Mouse (Mus musculus) limb, embryonic 11.5 days (tissue): Measurements from ENCODE around the gene Gpr55. TPM values are rescaled to one million over a fixed set of nuclear protein-coding genes. Genes with fewer than 3 reads are reported as not detected.

Source experiments
- ATAC-seq: fragments of 200-750 bp; cut with Nextera tagmentation; 2 replicates; pipeline ENCODE4 v1.8.0; 2017; ENCODE audit warnings: low read depth; ENCODE audit not compliant: insufficient number of reproducible peaks, low FRiP score, low TSS enrichment
- DNase-seq: peaks from one replicate; pipeline ENCODE4 v3.0.0-alpha.2; 2015; ENCODE audit warnings: low spot score
- H3K27ac ChIP-seq: fragments of 300-500 bp; sonication (generic); replicated peaks from 2 replicates; pipeline ENCODE4 v1.5.1; 2014; ENCODE audit warnings: low read depth, mild to moderate bottlenecking, low read length
- H3K27me3 ChIP-seq: fragments of 300-500 bp; sonication (generic); 2 replicates; pipeline ENCODE4 v1.6.1; 2014; ENCODE audit warnings: mild to moderate bottlenecking, low read length, mixed read lengths; ENCODE audit not compliant: control insufficient read depth, insufficient read depth
- H3K36me3 ChIP-seq: fragments of 300-500 bp; sonication (generic); 2 replicates; pipeline ENCODE4 v1.6.1; 2014; ENCODE audit warnings: mild to moderate bottlenecking, low read length, moderate library complexity, mixed read lengths; ENCODE audit not compliant: control insufficient read depth, insufficient read depth
- H3K4me1 ChIP-seq: fragments of 300-500 bp; sonication (generic); 2 replicates; pipeline ENCODE4 v1.6.1; 2014; ENCODE audit warnings: low read length, mixed read lengths; ENCODE audit not compliant: control insufficient read depth, insufficient read depth
- H3K4me2 ChIP-seq: fragments of 300-500 bp; sonication (generic); 2 replicates; pipeline ENCODE4 v1.6.1; 2014; ENCODE audit warnings: low read depth, mild to moderate bottlenecking, moderate library complexity; ENCODE audit not compliant: severe bottlenecking
- H3K4me3 ChIP-seq: fragments of 300-500 bp; sonication (generic); 2 replicates; pipeline ENCODE4 v1.5.1; 2014; ENCODE audit warnings: low read depth, low read length
- H3K9ac ChIP-seq: fragments of 300-500 bp; sonication (generic); 2 replicates; pipeline ENCODE4 v1.6.1; 2014; ENCODE audit warnings: mild to moderate bottlenecking, low read length
- H3K9me3 ChIP-seq: fragments of 300-500 bp; sonication (generic); 2 replicates; pipeline ENCODE4 v1.6.1; 2016; ENCODE audit warnings: low read length; ENCODE audit not compliant: control insufficient read depth
- WGBS: fragments of 180-500 bp; shearing (Covaris S2); extraction: QIAGEN DNeasy Blood & Tissue Kit; methylation state at CpG from one replicate; pipeline ENCODE4 v1.1.7; 2014; 5-methylcytosine and 5-hydroxymethylcytosine counted together
- polyA plus RNA-seq: library from polyadenylated mRNA; unstranded; fragments of >200 nt; fragmentation: Nextera tagmentation; extraction: Ambion mirVana; gene quantifications from 2 replicates; pipeline ENCODE4 v1.2.1, GENCODE M21; 2014

The Gpr55 gene
- polyA plus RNA-seq, 1 experiment from 2014 or later: not detected

GRCm38 (mm10) chr1:85949085-85949684, 11.6 kb downstream of the Gpr55 start:
- Histone ChIP-seq H3K4me1 (no peaks in the 10 kb centered on the region), H3K4me2 (no peak overlapping the region), H3K27me3 (no peaks in the 10 kb centered on the region), H3K9me3 (no peaks in the 10 kb centered on the region), H3K27ac (no peak overlapping the region), H3K36me3 (no peaks in the 10 kb centered on the region), H3K9ac (no peak overlapping the region), H3K4me3 (no peak overlapping the region)
- ATAC-seq (no peak), DNase-seq (no peak)
- WGBS: 88% methylated on average over 2 of the region's 2 CpGs

- H3K9me3 ChIP-seq: no peaks in the 10 kb centered on the region
- no peak for ATAC-seq
- no peak for DNase-seq
- H3K4me1 ChIP-seq: no peaks in the 10 kb centered on the region
- no peak overlapping the region for H3K4me3 ChIP-seq
- H3K9ac ChIP-seq: no peak overlapping the region
- no peaks in the 10 kb centered on the region for H3K36me3 ChIP-seq
- H3K4me2 ChIP-seq: no peak overlapping the region
- H3K27me3 ChIP-seq: no peaks in the 10 kb centered on the region
- 90% methylated on average over 8 of the region's 8 CpGs for WGBS
- H3K27ac ChIP-seq: no peak overlapping the region
Measured at GRCm38 (mm10) chr1:85942318-85942717, 18.5 kb downstream of the Gpr55 start.

GRCm38 (mm10) chr1:85937323-85937722, 23.5 kb downstream of the Gpr55 start:
- Histone ChIP-seq H3K4me3 (no peak overlapping the region), H3K9me3 (no peaks in the 10 kb centered on the region), H3K4me2 (no peak overlapping the region), H3K27ac (no peak overlapping the region), H3K9ac (no peak overlapping the region), H3K4me1 (peaks cover 10% of the 10 kb centered on the region), H3K27me3 (no peaks in the 10 kb centered on the region), H3K36me3 (no peaks in the 10 kb centered on the region)
- WGBS: 81% methylated on average over 1 of the region's 1 CpGs
- ATAC-seq: no peak
- no peak for DNase-seq

- Histone ChIP-seq H3K9ac (no peak overlapping the region), H3K36me3 (no peaks in the 10 kb centered on the region), H3K27ac (no peak overlapping the region), H3K4me1 (peaks cover 10% of the 10 kb centered on the region), H3K4me2 (no peak overlapping the region), H3K27me3 (no peaks in the 10 kb centered on the region), H3K9me3 (no peaks in the 10 kb centered on the region), H3K4me3 (no peak overlapping the region)
- DNase-seq (no peak), ATAC-seq (no peak)
- WGBS: 69% methylated on average over 6 of the region's 6 CpGs
Measured at GRCm38 (mm10) chr1:85936265-85936664, 24.5 kb downstream of the Gpr55 start.

- H3K36me3 ChIP-seq: no peaks in the 10 kb centered on the region
- peaks cover 10% of the 10 kb centered on the region for H3K4me1 ChIP-seq
- H3K4me2 ChIP-seq: no peak overlapping the region
- no peaks in the 10 kb centered on the region for H3K27me3 ChIP-seq
- 43% methylated on average over 8 of the region's 8 CpGs for WGBS
- no peak overlapping the region for H3K27ac ChIP-seq
- DNase-seq (peak; percentile 71), ATAC-seq (no peak)
- no peak overlapping the region for H3K9ac ChIP-seq
- no peak overlapping the region for H3K4me3 ChIP-seq
- H3K9me3 ChIP-seq: no peaks in the 10 kb centered on the region
Measured at GRCm38 (mm10) chr1:85935148-85935852, 25.5 kb downstream of the Gpr55 start.

- DNase-seq: no peak
Measured at GRCm38 (mm10) chr1:85934560-85934959, 26.2 kb downstream of the Gpr55 start.

GRCm38 (mm10) chr1:85933631-85934465, 27.0 kb downstream of the Gpr55 start:
- H3K27me3 ChIP-seq: no peaks in the 10 kb centered on the region
- ATAC-seq (peak; percentile 45; the same call in 1 of the 2 replicates), DNase-seq (peak; percentile 43)
- H3K4me1 ChIP-seq: peaks cover 10% of the 10 kb centered on the region
- WGBS: 9% methylated on average over 11 of the region's 11 CpGs
- no peaks in the 10 kb centered on the region for H3K9me3 ChIP-seq
- no peak overlapping the region for H3K4me3 ChIP-seq
- H3K9ac ChIP-seq: no peak overlapping the region
- no peaks in the 10 kb centered on the region for H3K36me3 ChIP-seq
- H3K27ac ChIP-seq: no peak overlapping the region
- peak overlapping the region; percentile 25; the same call in 1 of the 2 replicates for H3K4me2 ChIP-seq

More at GRCm38 (mm10) chr1:85934560-85934959, 26.2 kb downstream of the Gpr55 start:
- 8% methylated on average over 7 of the region's 7 CpGs for WGBS
- Histone ChIP-seq H3K4me1 (peaks cover 10% of the 10 kb centered on the region), H3K27me3 (no peaks in the 10 kb centered on the region), H3K4me2 (no peak overlapping the region), H3K9me3 (no peaks in the 10 kb centered on the region), H3K9ac (no peak overlapping the region), H3K4me3 (no peak overlapping the region), H3K27ac (no peak overlapping the region), H3K36me3 (no peaks in the 10 kb centered on the region)
- no peak for ATAC-seq

- Histone ChIP-seq H3K9ac (no peak overlapping the region), H3K36me3 (no peaks in the 10 kb centered on the region), H3K9me3 (no peaks in the 10 kb centered on the region), H3K4me3 (no peak overlapping the region), H3K27ac (no peak overlapping the region), H3K27me3 (no peaks in the 10 kb centered on the region), H3K4me2 (peak overlapping the region; percentile 25; the same call in 1 of the 2 replicates), H3K4me1 (peaks cover 10% of the 10 kb centered on the region)
- DNase-seq (no peak), ATAC-seq (peak; percentile 27; the same call in 1 of the 2 replicates)
- 30% methylated on average over 7 of the region's 7 CpGs for WGBS
Measured at GRCm38 (mm10) chr1:85933226-85933625, 27.6 kb downstream of the Gpr55 start.
